Mouse (Mus musculus) brain, adult 2 months (tissue): ENCODE data around the gene Trmt1.

ENCODE experiments used
- DNase-seq: peaks from one replicate; pipeline ENCODE4 v3.0.0; 2011; ENCODE audit warnings: low read depth, low spot score

Gene Trmt1

DNA sequence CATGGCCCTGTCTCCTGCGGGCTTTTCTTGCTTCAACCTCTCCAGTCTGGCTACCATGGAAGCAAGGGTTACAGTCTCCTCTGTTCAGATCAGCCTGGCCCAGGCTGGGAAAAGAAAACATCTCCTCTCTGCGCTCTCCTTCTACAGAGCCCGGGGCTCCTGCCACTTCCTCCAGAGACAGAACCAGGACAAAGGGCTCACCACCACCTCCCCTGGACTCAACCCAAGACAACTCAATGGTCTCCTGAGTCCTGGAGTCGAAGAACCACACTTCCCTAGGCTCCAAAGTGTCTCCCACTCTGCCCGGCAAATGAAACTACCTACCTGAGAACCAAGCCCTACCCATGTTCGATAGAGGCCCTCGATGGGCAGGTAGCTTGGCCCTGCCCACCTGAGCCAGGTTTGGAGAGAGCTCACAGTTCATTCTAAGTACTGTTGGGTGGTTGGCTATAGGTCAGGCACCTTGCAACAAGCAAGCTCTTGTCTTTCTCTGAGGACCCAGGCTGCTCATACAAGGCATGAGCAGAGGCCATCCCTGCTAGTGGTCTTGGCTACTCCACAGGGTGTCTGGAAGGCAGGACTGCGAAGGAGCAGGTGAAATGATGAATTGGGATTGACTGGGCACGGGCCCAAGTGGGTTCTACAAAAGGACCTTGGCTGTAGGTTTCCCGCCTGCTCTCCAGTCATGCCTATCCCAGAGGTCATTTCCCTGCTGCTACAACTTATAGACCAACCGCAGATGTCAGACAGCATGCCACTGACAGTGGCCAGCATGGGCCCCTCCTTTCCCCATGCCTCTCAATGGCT lies 45.5 kb downstream of the Trmt1 start:
- no peak for DNase-seq

DNA sequence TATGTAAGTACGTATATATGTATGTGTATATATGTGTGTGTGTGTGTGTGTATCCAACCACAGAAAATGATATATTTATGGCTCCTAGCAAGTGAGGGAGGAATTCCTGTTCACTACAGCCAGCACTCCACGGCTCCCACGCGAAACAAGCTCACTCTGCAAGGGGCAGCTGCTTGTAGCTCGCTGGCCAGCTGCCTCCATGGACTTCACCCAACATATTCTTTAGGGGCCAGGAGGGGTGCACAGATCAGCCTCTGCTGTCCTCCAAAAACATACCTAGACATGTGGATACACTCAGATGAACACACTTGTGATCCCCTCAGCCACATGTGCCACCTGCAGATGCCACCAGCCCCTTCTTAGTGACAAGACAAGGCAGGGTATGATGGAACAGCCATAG lies 46.4 kb downstream of the Trmt1 start:
- peak; percentile 75 for DNase-seq

DNA sequence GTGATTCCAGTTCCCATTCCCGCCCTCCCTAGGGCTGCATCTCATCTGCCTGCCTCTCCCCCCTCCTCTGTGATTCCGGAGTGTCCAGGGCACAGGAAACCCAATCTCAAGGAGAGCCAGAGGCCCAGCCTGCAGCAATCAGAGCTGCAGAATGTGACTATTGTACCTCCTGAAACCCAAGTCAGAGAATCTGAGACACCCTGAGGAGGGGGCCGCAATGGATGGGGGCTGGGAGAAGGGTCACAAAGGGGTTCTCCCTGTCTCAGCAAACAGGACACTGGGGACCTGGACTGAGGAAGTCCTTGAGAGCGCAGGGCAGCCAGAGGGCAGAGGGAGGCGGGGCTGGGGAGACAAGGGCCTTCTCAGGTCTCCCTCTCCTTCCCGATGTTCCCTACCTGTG lies 46.9 kb downstream of the Trmt1 start:
- no peak for DNase-seq

DNA sequence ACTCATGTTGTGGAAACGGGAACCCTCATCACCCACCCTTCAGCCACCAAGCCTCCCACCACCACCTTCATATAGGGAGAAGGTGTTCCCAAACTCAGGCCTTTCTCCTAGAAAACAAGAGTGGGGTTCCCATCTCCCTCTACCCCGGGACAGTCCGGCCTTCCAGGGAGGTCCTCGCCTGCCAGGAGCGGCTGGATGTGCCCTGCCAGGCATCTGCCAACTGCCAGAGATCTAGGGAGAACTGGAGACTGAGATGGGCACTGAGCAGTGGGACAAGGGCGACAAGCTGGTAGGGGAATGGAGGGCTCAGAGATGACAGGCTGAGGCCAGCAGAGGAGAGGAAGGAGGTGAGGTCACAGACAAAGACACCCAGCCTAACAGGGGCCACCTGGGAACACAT lies 47.9 kb downstream of the Trmt1 start:
- DNase-seq: no peak

DNA sequence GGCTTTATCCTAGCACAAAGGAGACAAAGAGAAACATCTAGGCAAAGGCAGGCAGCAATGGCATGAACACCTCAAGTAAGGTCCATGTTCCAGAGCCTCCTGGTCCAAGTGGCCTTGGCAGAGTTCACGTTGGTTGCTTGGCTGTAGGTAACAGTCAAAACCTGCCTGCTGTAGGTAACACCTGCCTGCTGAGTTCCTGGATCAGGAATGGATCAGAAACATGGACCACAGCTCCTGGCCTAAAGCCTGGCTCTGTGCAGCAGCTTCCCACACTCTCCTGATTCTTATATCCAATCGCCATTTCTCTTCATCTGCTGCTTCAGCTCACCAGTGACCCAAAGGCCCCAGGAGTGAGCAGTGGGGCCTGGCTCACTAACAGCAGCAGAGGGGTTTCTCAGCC lies 48.6 kb downstream of the Trmt1 start:
- DNase-seq: peak; percentile 45

DNA sequence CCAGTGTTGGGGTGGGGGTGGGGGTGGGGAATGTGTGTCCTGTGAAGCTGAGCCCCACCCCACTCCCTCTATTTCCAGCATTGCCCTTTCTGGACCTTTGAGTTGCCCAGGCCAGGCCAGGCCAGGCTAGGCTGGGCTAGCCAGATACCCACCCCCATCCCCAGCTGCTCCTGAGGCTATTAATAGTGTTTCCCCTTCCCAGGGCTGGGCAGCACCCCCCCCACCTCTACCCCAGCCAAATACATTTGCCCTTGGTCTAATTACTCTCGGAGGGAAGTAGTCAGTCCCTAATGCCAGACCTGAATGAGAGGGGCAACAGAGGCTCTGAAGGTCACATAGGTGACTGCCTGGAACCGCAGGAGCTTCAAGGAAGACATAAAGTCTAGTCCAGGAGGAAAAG lies 49.5 kb downstream of the Trmt1 start:
- no peak for DNase-seq

DNA sequence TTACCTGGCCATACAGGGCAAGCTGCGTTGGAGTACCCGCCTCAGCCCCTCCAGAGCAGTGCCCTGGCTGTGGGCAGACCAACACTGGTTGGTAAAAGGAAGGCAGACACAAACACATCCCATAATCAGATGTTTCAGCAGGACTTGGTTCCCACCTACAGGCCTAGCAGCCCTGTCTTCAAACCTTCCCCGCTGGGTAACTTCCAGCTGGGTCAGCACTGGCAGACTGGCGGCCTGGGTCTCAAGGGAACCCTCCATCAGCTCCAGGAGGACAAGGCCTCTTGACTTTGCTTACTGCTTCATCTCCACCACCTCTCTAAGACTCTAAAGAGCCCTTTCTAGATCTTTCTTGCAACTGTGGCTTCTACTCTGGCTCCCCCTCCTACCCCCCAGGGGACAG lies 50.4 kb downstream of the Trmt1 start:
- no peak for DNase-seq

DNA sequence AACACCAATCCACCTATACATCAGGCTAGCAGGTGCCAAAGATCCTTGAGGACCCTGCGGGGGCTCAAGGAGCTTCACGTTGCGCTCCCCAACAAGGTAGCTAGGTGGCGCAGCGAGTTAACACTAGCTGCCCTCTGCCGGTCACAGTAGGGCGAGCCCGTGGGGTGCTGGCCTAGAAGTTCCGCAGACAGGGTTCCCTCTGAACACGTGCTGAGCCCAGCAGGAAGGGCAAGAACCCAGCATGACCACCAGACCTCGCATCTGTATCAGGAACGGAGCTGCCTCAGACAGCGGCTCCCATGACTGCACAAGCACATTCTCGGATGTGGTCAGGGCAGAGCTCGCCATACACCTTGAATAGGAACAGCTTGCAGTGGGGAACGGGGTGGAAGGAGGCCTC lies 51.5 kb downstream of the Trmt1 start:
- peak; percentile 91 for DNase-seq

DNA sequence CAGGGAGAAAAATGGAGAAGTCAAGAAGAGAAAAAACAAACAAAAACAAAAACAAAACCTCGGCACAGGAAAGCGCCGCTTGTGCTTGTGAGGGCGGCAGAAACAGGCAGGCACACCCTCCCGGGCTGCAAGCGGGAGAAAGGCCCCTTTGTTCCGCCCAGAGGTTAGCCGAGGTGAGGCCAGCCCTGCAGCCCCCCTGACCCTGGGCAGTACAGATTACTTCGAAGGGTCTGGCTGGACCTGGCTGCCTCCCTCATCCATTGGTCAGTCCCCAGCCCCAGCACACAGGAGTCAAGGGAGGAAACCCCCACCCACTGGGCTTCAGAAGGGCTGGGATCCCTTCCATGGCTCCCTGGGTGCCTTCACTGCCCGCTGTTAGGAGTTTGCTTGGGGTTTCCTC lies 52.2 kb downstream of the Trmt1 start:
- DNase-seq: peak; percentile 56

DNA sequence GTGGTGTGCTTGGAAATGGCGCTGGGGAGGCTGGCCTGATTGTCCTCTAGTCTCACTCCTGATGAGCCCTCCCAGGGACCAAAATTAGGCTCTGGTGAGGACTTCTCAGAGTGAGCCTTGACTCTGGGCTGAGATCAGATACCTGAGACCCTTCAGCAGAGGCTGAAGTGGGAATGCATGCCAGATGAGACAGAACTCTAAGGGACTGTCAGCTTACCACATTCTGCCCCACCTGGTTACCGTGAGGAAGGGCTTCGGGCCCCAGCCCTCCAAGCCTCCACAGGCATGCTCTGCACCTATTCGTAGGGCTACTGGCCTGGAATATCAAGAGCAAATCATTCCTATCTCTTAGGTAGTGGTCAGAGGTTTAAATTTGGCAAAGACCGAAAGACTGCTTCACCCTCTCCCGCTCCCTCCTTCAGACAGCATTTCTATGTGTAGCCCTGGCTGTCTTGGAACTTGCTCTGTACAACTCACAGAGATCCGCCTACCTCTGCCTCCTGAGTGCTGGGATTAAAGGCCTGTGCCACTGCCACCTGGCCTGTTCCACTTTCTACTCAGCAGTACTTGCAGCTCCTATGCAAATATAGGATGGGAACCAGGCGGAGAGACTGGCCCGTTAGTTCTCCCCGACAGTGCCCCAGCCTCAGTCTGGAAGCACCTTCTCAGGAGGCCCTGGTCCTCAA lies 52.8 kb downstream of the Trmt1 start:
- DNase-seq: peak; percentile 69

DNA sequence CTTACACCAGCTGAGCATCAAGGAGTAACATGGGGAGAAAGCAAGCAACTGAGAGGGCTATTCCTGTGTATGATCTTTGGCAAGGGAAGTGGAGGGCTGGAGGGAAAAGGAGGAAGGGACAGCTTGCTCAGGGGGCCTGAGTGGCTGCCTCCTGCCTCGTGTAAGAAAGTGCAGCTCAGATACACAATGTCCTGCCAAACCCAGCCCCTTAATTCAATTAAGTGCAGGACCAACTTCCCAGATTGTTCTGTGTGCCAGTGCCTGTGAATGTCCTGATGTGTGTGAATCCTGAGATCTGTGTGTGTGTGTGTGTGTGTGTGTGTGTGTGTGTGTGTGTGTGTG lies 53.3 kb downstream of the Trmt1 start:
- no peak for DNase-seq

DNA sequence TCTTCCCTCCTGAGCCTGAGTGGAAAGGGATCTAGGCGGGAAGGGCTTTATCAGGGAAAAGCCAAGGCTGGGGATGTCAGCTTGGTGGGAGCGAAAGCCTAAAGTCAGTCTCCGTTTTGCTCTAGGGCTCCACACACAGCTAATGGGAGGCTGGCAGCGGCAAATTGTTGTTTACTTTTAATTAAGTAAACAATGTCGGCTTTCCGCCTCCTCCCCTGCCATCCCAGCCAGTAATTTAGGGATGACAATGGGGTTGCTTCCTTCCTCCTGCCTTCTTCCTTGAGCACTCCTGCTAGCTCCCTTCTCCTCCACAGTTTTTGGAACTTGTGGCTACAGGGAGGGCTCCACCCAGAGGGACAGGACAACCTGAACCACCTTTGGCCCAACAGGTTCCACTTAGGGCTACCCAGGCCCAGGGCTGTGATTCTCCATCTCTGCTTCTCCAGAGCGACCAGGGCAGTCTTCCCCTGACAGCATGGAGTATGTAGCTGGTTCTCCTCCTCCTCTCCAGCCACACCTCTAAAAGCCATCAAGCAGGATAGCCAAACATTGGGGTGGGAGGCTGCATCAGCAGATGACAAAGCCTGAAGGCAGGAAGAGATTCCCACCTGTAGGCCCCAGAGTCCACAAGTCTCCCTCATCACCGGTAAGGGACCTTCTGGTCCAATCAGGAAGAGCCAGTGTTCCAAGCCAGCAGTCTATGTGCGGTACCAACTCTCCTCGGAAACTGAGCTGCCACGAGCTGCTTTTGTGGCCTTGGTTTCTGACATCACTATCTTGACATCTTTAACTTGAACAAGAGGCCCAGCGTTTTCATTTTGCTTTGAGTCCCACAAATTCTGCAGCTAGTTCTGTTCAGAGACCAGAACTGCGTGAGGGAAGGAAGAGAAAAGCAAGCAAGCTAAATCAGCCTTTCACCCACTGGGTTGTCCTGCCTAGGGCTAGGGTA lies 55.1 kb downstream of the Trmt1 start:
- no peak for DNase-seq

DNA sequence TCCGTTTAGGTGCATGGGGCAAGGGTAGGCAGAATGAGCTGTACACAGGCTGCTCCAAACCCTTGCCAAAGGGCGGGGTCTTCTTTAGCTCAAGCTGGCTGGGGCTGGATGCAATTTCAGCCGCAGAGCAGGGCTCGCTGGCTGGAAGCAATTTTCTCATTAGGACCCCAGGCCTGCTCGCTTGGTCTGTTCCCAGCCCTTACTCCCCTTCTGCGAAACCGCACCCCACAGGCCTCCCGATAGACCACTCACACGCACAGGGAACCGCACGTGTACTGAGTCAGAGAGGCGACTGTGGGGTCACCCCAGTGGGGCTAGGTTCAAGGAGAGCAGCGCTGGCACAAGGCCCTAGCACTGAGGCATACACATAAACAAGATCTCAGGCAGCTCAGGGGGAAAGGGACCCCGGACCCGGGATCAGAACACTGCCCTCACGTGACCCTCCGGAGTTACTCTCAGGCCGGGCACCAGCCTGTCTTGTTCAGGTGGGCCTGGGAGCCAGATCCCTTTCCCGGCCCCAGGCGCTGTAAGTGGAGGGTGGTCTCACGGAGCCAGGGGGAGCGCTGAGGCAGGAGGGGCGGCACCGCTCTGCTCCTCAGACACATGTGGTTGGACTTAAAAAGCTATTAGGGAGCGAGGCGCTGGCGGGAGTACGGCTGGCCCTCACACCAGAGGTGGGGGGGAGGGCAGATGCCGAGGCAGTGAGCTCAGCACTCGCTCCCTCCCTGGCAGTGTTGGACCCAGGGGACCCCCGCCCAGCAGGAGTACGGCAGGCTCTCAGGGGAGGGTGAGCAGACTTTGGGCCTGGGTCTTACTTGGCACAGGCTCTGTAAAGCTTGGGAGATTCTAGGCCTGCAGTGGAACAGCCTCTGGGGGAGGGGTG lies 56.3 kb downstream of the Trmt1 start:
- DNase-seq: no peak

DNA sequence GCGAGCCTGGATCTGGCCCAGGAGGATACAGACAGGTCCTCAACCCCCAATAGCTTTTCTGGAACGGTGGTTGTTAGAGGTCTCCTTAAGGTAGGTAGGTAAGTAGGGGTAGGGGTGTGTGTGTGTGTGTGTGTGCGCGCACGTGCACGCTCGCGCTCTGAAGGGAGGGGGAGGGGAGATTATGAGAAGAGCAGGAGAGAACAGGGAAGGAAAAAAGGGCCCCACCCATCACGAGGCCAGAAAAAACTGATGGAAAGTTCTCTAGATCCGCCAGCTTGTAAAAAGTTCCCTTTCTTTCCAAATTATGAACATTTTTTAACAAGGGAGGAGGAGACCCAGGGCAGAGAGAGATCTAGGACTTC lies 56.9 kb downstream of the Trmt1 start:
- DNase-seq: no peak

DNA sequence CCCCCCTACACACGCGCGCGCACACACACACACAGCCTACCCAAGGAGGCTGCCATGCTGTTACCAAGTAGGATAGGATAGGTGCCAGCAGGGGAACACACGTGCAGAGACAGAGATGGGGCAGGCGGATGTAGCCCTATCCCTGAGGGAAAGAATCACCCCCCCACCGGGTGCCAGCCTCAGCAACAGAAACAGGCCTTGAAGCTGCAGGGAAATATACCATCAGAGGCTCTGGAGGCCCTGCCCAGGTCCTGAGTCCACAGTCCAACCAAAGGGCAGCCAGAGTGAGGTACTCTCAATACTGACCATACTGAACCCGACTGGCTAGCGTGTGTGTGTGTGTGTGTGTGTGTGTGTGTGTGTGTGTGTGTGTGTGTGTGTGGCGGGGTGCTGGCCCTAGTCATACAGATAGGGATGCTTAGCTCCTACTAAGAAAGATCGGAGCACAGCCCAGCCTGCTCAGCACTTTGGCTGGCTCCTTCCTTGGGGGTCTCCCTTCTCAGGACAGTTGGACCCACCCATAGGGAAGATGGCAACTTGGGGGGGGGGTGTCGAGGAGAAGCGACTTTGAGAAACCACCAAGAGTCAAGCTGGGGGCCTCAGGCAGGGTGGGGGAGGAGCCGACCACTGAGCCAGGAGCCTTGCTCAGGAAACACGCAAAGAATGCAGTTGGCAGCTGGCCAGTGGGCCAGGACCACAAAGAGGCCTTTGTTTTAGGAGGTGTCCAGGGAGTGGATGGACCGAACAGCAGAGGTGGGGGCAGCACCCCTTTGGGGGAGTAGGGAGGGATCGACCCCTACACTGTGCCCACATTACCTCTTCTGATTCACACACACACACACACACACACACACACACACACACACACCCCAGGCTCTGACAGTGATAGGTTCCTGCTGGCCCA lies 57.7 kb downstream of the Trmt1 start:
- peak; percentile 66 for DNase-seq

DNA sequence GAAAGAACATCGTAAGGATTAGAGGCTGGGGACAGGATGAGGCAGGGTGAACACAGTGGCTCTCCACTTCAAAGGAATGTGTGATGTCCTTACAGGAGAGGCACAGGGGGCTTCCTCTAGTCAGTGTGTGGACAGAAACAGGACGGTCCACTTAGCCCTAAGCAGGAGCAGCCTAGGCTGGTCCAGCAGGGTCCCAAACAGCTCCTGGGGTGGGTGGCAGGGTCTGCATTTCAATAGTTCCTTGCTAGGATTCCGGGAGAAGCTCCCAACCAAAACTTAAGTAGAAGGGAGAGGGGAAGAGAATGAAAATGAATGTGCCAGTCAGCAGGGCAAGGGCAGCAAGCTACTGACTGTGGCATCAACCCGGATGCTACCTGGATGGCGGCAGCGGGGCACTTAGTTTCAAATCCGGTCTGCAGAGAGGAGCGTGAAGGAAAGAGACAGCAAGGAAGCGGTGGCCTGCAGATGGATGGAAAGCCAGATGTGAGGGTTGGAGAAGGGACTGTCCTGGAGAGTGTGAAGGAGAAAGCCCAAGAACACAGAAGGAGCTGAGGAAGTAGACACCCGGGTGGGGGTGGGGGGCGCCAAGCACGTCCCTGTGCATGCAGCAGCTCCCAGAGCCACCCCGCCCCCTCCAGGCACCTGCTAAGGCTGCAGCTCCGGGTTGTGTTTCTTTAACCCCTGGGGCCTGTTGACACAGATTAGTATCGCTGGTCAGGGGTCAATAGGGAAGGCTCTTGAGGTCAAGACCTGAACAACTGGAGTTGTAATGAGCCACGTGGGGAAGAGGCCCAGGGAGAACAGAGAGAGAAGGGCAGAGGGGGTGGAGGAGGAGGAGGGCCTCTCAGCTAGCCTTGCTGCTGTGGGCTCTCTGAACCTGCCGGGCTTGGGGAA lies 59.2 kb downstream of the Trmt1 start:
- no peak for DNase-seq
